Mouse (Mus musculus): ENCODE measurements around the gene Rem2. TPM values are rescaled to one million over a fixed set of nuclear protein-coding genes. Genes with fewer than 3 reads are reported as not detected.

Rem2 gene
- polyA plus RNA-seq, 1 experiment from 2014 or later, result 19.6 TPM

GRCm38 (mm10) chr14:54463108-54463958 lies 12.6 kb upstream of the Rem2 start:
- Histone ChIP-seq H3K4me3 (ENCODE audit: low read depth, low read length) (peak overlapping the region; percentile 82), H3K27ac (ENCODE audit: low read depth, low read length) (peak overlapping the region; percentile 70), H3K9ac (ENCODE audit: low read length) (peak overlapping the region; percentile 78), H3K36me3 (ENCODE audit: control insufficient read depth, insufficient read depth, low read length) (peaks cover 12% of the 10 kb centered on the region), H3K9me3 (replicated peaks; ENCODE audit: control insufficient read depth, low read length) (no peaks in the 10 kb centered on the region), H3K27me3 (replicated peaks; ENCODE audit: control insufficient read depth, insufficient read depth, low read length) (no peaks in the 10 kb centered on the region), H3K4me2 (ENCODE audit: low read length) (peak overlapping the region; percentile 85), H3K4me1 (ENCODE audit: control insufficient read depth, insufficient read depth, low read length) (no peaks in the 10 kb centered on the region; the same call in 1 of the 2 replicates)
- DNase-seq (ENCODE audit: low spot score) (no peak), ATAC-seq (peak; percentile 49)
- WGBS, result 15% methylated on average over 12 of the region's 12 CpGs

GRCm38 (mm10) chr14:54463959-54464292 lies 12.0 kb upstream of the Rem2 start, which contains the start of gene Lrp10:
Lrp10 (plus strand) TSS chr14:54464137.
- Histone ChIP-seq H3K4me2 (ENCODE audit: low read length) (peak within 1 kb of the TSS; percentile 85), H3K9me3 (replicated peaks; ENCODE audit: control insufficient read depth, low read length) (no peaks in the 10 kb centered on the region), H3K27ac (ENCODE audit: low read depth, low read length) (peak within 1 kb of the TSS; percentile 70), H3K4me1 (ENCODE audit: control insufficient read depth, insufficient read depth, low read length) (no peaks in the 10 kb centered on the region; the same call in 1 of the 2 replicates), H3K4me3 (ENCODE audit: low read depth, low read length) (peak within 1 kb of the TSS; percentile 82), H3K27me3 (replicated peaks; ENCODE audit: control insufficient read depth, insufficient read depth, low read length) (no peaks in the 10 kb centered on the region), H3K36me3 (ENCODE audit: control insufficient read depth, insufficient read depth, low read length) (peaks cover 18% of the 10 kb centered on the region), H3K9ac (ENCODE audit: low read length) (peak within 1 kb of the TSS; percentile 78)
- under 1% methylated on average over 35 of the region's 35 CpGs for WGBS
- DNase-seq (ENCODE audit: low spot score), result peak; percentile 91
- peak; percentile 93 for ATAC-seq

GRCm38 (mm10) chr14:54464293-54465005 lies 11.5 kb upstream of the Rem2 start:
- WGBS, result under 1% methylated on average over 51 of the region's 57 CpGs
- Histone ChIP-seq H3K9ac (ENCODE audit: low read length) (peak overlapping the region; percentile 78), H3K27me3 (replicated peaks; ENCODE audit: control insufficient read depth, insufficient read depth, low read length) (no peaks in the 10 kb centered on the region), H3K4me1 (ENCODE audit: control insufficient read depth, insufficient read depth, low read length) (no peaks in the 10 kb centered on the region; the same call in 1 of the 2 replicates), H3K9me3 (replicated peaks; ENCODE audit: control insufficient read depth, low read length) (no peaks in the 10 kb centered on the region), H3K36me3 (ENCODE audit: control insufficient read depth, insufficient read depth, low read length) (peaks cover 23% of the 10 kb centered on the region), H3K4me3 (ENCODE audit: low read depth, low read length) (peak overlapping the region; percentile 82), H3K27ac (ENCODE audit: low read depth, low read length) (peak overlapping the region; percentile 70), H3K4me2 (ENCODE audit: low read length) (peak overlapping the region; percentile 85)
- ATAC-seq (peak; percentile 75), DNase-seq (ENCODE audit: low spot score) (peak; percentile 62)

GRCm38 (mm10) chr14:54471467-54471866 lies 4.4 kb upstream of the Rem2 start:
- no peaks in the 10 kb centered on the region for H3K27me3 ChIP-seq (replicated peaks; ENCODE audit: control insufficient read depth, insufficient read depth, low read length)
- H3K9ac ChIP-seq (ENCODE audit: low read length), result no peak overlapping the region
- no peak for ATAC-seq
- WGBS, result 90% methylated on average over 2 of the region's 2 CpGs
- H3K4me2 ChIP-seq (ENCODE audit: low read length), result no peak overlapping the region
- peaks cover 33% of the 10 kb centered on the region for H3K36me3 ChIP-seq (ENCODE audit: control insufficient read depth, insufficient read depth, low read length)
- H3K4me1 ChIP-seq (ENCODE audit: control insufficient read depth, insufficient read depth, low read length), result peaks cover 12% of the 10 kb centered on the region
- no peak overlapping the region for H3K4me3 ChIP-seq (ENCODE audit: low read depth, low read length)
- H3K9me3 ChIP-seq (replicated peaks; ENCODE audit: control insufficient read depth, low read length), result no peaks in the 10 kb centered on the region
- no peak for DNase-seq (ENCODE audit: low spot score)
- no peak overlapping the region for H3K27ac ChIP-seq (ENCODE audit: low read depth, low read length)

- DNase-seq (ENCODE audit: low spot score), result peak; percentile 68
- peak overlapping the region; percentile 4; the same call in 1 of the 2 replicates for H3K27ac ChIP-seq (ENCODE audit: low read depth, low read length)
- WGBS, result 45% methylated on average over 5 of the region's 5 CpGs
Observed at GRCm38 (mm10) chr14:54472671-54473070, 3.2 kb upstream of the Rem2 start.

GRCm38 (mm10) chr14:54474744-54475143 lies 1.2 kb upstream of the Rem2 start:
- H3K4me1 ChIP-seq (ENCODE audit: control insufficient read depth, insufficient read depth, low read length), result peaks cover 26% of the 10 kb centered on the region
- ATAC-seq (no peak), DNase-seq (ENCODE audit: low spot score) (no peak)
- H3K4me2 ChIP-seq (ENCODE audit: low read length), result no peak overlapping the region
- no peak overlapping the region for H3K27ac ChIP-seq (ENCODE audit: low read depth, low read length)
- peaks cover 7% of the 10 kb centered on the region for H3K36me3 ChIP-seq (ENCODE audit: control insufficient read depth, insufficient read depth, low read length)
- H3K9me3 ChIP-seq (replicated peaks; ENCODE audit: control insufficient read depth, low read length), result no peaks in the 10 kb centered on the region
- no peak overlapping the region for H3K4me3 ChIP-seq (ENCODE audit: low read depth, low read length)
- H3K9ac ChIP-seq (ENCODE audit: low read length), result no peak overlapping the region
- 72% methylated on average over 5 of the region's 5 CpGs for WGBS
- peaks cover 10% of the 10 kb centered on the region; the same call in 1 of the 2 replicates for H3K27me3 ChIP-seq (replicated peaks; ENCODE audit: control insufficient read depth, insufficient read depth, low read length)

More at GRCm38 (mm10) chr14:54472671-54473070, 3.2 kb upstream of the Rem2 start:
- Histone ChIP-seq H3K27me3 (replicated peaks; ENCODE audit: control insufficient read depth, insufficient read depth, low read length) (no peaks in the 10 kb centered on the region), H3K9ac (ENCODE audit: low read length) (no peak overlapping the region), H3K9me3 (replicated peaks; ENCODE audit: control insufficient read depth, low read length) (no peaks in the 10 kb centered on the region), H3K4me3 (ENCODE audit: low read depth, low read length) (no peak overlapping the region), H3K36me3 (ENCODE audit: control insufficient read depth, insufficient read depth, low read length) (peaks cover 28% of the 10 kb centered on the region), H3K4me1 (ENCODE audit: control insufficient read depth, insufficient read depth, low read length) (peaks cover 21% of the 10 kb centered on the region), H3K4me2 (ENCODE audit: low read length) (no peak overlapping the region)
- no peak for ATAC-seq

- DNase-seq (ENCODE audit: low spot score) (no peak), ATAC-seq (no peak)
- H3K9me3 ChIP-seq (replicated peaks; ENCODE audit: control insufficient read depth, low read length), result no peaks in the 10 kb centered on the region
- peaks cover 10% of the 10 kb centered on the region for H3K27me3 ChIP-seq (replicated peaks; ENCODE audit: control insufficient read depth, insufficient read depth, low read length)
- H3K9ac ChIP-seq (ENCODE audit: low read length), result 0 out of 2 replicates have a peak overlapping the region, but pooled peaks have one; percentile 72
- no peaks in the 10 kb centered on the region for H3K36me3 ChIP-seq (ENCODE audit: control insufficient read depth, insufficient read depth, low read length)
- H3K4me1 ChIP-seq (ENCODE audit: control insufficient read depth, insufficient read depth, low read length), result peaks cover 26% of the 10 kb centered on the region
- peak overlapping the region; percentile 87 for H3K4me2 ChIP-seq (ENCODE audit: low read length)
- WGBS, result 71% methylated on average over 15 of the region's 15 CpGs
- H3K27ac ChIP-seq (ENCODE audit: low read depth, low read length), result no peak overlapping the region
- peak overlapping the region; percentile 45 for H3K4me3 ChIP-seq (ENCODE audit: low read depth, low read length)
Observed at GRCm38 (mm10) chr14:54477172-54477909, 1.4 kb downstream of the Rem2 start.

GRCm38 (mm10) chr14:54479451-54479920 lies 3.6 kb downstream of the Rem2 start:
- Histone ChIP-seq H3K36me3 (ENCODE audit: control insufficient read depth, insufficient read depth, low read length) (no peaks in the 10 kb centered on the region), H3K9ac (ENCODE audit: low read length) (peak overlapping the region; percentile 50), H3K9me3 (replicated peaks; ENCODE audit: control insufficient read depth, low read length) (no peaks in the 10 kb centered on the region), H3K27me3 (replicated peaks; ENCODE audit: control insufficient read depth, insufficient read depth, low read length) (peaks cover 10% of the 10 kb centered on the region), H3K27ac (ENCODE audit: low read depth, low read length) (no peak overlapping the region), H3K4me2 (ENCODE audit: low read length) (peak overlapping the region; percentile 49), H3K4me3 (ENCODE audit: low read depth, low read length) (peak overlapping the region; percentile 17), H3K4me1 (ENCODE audit: control insufficient read depth, insufficient read depth, low read length) (peaks cover 26% of the 10 kb centered on the region)
- ATAC-seq, result no peak
- no peak for DNase-seq (ENCODE audit: low spot score)
- 2% methylated on average over 40 of the region's 40 CpGs for WGBS

Data from forebrain, embryonic 14.5 days (tissue).